Mouse (Mus musculus) activated CD4-positive, CD25-positive, alpha-beta regulatory T cell (primary cell): ENCODE results near the gene Xntrpc. TPM values are rescaled to one million over a fixed set of nuclear protein-coding genes. Genes with fewer than 3 reads are reported as not detected.

Experiments used
- polyA plus RNA-seq, 2 experiments: library from polyadenylated mRNA; unstranded; fragments of 100-300 nt; shearing (Covaris generic); gene quantifications; one replicate each; pipeline ENCODE4 v1.2.1; 2017

Xntrpc gene
- under 1 TPM; 0.25 to 0.70 TPM for polyA plus RNA-seq

GRCm38 (mm10) chr7:102065046-102065891 lies at the start of gene Xntrpc, which contains the start of the genes Rnf121 and Xndc1:
Gene Xntrpc (plus strand): TSS chr7:102065713.
Gene Rnf121 (minus strand): TSS chr7:102065469.
Gene Xndc1 (plus strand): TSS chr7:102065511.

GRCm38 (mm10) chr7:102018590-102018989 lies 46.9 kb upstream of the Xntrpc start, which contains the start of gene Il18bp:
Gene Il18bp (minus strand): TSS chr7:102018690.

GRCm38 (mm10) chr7:102082816-102083215 lies 17.3 kb downstream of the Xntrpc start, which contains the start of gene Trpc2:
Gene Trpc2 (plus strand): TSS chr7:102083116.

GRCm38 (mm10) chr7:102101487-102101886 lies 36.0 kb downstream of the Xntrpc start, which contains the start of gene Art1:
Gene Art1 (plus strand): TSS chr7:102101743.

GRCm38 (mm10) chr7:102109171-102109570 lies 43.7 kb downstream of the Xntrpc start, which contains the start of gene Art5:
Gene Art5 (minus strand): TSS chr7:102109489.

GRCm38 (mm10) chr7:102116579-102117331 lies 51.2 kb downstream of the Xntrpc start, which contains the start of gene Chrna10:
Gene Chrna10 (minus strand): TSS chr7:102116828.

Other genes with a start within 250 kb of the Xntrpc start
- gene Phox2a, start 247.4 kb upstream of the Xntrpc start, polyA plus RNA-seq, result not detected
- gene Inppl1, start 227.5 kb upstream of the Xntrpc start, polyA plus RNA-seq, result 10 to 100 TPM in 1 of 2 experiments, 1 to 10 TPM in 1; 6.7 to 11.4 TPM
- gene Folr2, start 208.5 kb upstream of the Xntrpc start, polyA plus RNA-seq, result 1 to 10 TPM in 1 of 2 experiments, not detected in 1; 2.1 TPM
- gene Anapc15, start 202.0 kb upstream of the Xntrpc start, polyA plus RNA-seq, result 10 to 100 TPM; 45.9 to 56.1 TPM
- not detected for gene Folr1, start 194.9 kb upstream of the Xntrpc start, polyA plus RNA-seq
- 100 to 1,000 TPM; 139 to 151 TPM for gene Lamtor1, start 159.8 kb upstream of the Xntrpc start, polyA plus RNA-seq
- under 1 TPM; 0.84 to 0.94 TPM for gene Tomt, start 159.4 kb upstream of the Xntrpc start, polyA plus RNA-seq
- gene Lrrc51, start 131.8 kb upstream of the Xntrpc start, polyA plus RNA-seq, result 1 to 10 TPM; 1.1 to 4.6 TPM
- gene Numa1, start 131.6 kb upstream of the Xntrpc start, polyA plus RNA-seq, result 100 to 1,000 TPM in 1 of 2 experiments, 10 to 100 TPM in 1; 67.5 to 112 TPM
- 1 to 10 TPM; 6.6 to 8.5 TPM for gene Il18bp, start 47.0 kb upstream of the Xntrpc start, polyA plus RNA-seq
- gene Rnf121, start 244 bp upstream of the Xntrpc start, polyA plus RNA-seq, result 10 to 100 TPM; 20.2 to 22.0 TPM
- gene Xndc1, start 202 bp upstream of the Xntrpc start, polyA plus RNA-seq, result 10 to 100 TPM; 16.1 to 23.3 TPM
- gene Trpc2, start 17.4 kb downstream of the Xntrpc start, polyA plus RNA-seq, result under 1 TPM in 1 of 2 experiments, not detected in 1; 0.10 TPM
- gene Art1, start 36.0 kb downstream of the Xntrpc start, polyA plus RNA-seq, result under 1 TPM in 1 of 2 experiments, not detected in 1; 0.41 TPM
- 1 to 10 TPM in 1 of 2 experiments, under 1 TPM in 1; 0.67 to 2.5 TPM for gene Art5, start 43.8 kb downstream of the Xntrpc start, polyA plus RNA-seq
- not detected for gene Chrna10, start 51.1 kb downstream of the Xntrpc start, polyA plus RNA-seq
- 10 to 100 TPM; 23.6 to 25.2 TPM for gene Nup98, start 144.5 kb downstream of the Xntrpc start, polyA plus RNA-seq
- gene Pgap2, start 144.5 kb downstream of the Xntrpc start, polyA plus RNA-seq, result 10 to 100 TPM; 33.8 to 47.5 TPM
- 100 to 1,000 TPM; 350 to 377 TPM for gene Rhog, start 190.3 kb downstream of the Xntrpc start, polyA plus RNA-seq
- 10 to 100 TPM; 61.4 to 81.9 TPM for gene Stim1, start 202.1 kb downstream of the Xntrpc start, polyA plus RNA-seq